Mouse (Mus musculus): Measurements from ENCODE around the gene Sema6d.

The Sema6d gene

DNA sequence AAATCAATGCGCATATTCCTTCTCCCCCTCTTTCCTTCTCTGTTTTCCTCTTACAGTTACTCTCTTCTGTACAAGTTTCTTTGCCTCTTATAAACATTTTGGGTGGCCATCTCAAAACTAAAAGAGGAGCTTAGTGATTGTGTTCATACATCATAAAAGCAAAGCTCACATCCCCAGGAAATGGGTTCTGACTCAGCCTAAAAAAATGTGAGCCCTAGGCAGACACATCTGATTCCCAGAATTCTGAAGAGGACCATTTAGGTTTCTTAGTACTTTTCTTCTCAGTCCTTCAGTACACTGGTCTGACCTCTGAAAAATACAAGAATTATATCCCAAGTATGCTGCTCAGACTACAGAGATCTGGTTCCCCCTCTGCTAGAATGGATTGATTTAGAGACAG is 78.6 kb downstream of the Sema6d start:
- no peak for DNase-seq (ENCODE audit: extremely low spot score, low read depth, low spot score)

DNA sequence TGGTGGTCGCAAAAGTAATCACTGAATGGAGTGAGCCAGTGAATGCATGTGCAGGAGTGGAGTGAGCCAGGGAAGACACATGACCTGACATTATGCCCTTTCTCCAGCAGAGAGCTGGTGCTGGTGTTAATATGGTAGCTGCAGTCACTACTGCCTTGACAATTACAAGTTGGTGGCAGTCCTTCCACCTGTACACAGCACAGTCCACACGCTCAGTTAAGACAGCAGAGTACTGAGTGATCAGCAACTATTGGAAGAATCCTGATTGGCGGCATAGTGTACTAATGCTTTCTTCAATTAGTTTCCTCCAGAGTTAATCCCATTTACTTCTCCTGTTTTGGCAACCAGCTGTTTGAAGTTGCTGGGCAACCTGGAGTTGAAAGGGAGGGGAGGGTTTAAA is 81.9 kb downstream of the Sema6d start:
- DNase-seq (ENCODE audit: extremely low spot score, low read depth, low spot score): no peak

DNA sequence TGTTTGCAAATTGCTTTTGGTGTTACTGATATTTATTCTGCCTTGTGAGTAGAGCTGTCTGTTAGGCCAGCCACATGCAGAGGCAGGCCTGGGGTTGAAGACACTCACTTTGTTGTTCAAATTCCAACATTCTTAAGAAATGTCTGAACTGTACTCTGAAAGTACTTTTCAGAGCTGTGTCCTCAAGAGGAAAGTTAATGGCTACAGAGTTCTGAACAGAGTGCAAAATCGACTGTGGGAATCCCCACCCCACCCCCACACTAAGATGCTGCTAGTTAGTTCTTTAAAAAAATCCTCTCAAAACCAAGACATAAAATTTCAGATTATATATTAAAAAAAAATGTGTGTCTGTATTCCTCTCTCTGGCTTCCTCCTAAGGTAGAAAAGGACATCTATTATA is 86.5 kb downstream of the Sema6d start:
- DNase-seq (ENCODE audit: extremely low spot score, low read depth, low spot score): no peak

DNA sequence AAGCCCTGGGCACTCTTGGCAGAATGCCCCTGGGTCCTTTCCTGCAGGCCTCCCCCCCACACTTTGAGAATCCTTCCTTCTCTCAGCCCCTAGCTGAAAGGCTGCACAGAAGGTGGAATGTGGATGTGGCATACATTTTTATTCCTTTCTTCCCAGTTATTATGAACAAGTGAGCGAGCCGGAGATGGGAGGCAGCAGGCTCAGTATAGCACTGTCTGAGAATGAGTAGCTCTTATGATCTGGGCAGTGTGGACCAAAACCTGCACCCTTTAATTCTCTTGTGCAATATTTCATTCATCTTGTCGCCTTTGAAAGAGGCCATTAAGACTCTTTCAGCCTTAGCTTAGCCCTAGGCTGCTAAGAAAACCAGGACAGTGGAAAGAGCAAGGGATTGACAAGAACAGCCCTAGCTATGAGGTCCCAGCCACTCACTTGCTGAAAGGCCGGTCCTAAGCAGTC is 87.0 kb downstream of the Sema6d start:
- DNase-seq (ENCODE audit: extremely low spot score, low read depth, low spot score): no peak

DNA sequence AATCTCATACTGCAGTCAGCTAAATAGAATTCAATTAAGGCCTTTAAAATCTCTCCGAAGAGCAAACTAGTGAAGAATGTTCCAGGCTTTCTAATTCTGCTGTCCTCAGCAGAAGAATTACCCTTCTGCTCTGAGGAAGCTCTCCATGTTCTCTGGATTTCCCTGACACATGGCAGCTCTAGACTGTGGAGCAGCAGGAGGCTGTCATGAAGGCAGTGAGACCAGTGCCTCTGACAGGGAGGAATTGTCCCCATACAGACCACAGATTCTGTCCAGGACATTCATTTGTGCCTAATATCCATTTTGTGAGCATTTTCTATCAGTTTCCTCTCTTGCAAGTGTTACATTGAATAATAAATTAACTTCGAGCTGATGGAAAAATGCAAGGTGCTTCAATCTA is 99.5 kb downstream of the Sema6d start:
- DNase-seq (ENCODE audit: extremely low spot score, low read depth, low spot score): no peak

DNA sequence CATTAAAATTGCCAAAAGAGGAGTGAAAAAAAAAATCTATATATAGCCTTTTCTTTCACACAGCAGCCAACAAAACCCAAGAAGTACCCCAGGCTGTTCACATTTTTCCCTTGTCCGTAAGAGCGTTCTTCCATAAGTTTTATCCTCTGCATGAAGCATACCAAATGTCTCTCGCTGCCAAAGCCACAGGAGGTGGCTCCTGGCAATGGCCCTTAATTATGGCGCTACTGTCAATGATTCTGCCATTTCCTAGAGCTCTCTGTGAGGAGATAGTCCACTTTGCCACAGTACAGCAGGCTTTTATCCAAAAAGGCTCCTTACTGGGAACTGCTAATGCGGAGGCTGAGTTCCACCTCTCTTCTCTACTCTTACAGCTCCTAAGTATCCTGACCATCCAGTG is 104.3 kb downstream of the Sema6d start:
- no peak for DNase-seq (ENCODE audit: extremely low spot score, low read depth, low spot score)

DNA sequence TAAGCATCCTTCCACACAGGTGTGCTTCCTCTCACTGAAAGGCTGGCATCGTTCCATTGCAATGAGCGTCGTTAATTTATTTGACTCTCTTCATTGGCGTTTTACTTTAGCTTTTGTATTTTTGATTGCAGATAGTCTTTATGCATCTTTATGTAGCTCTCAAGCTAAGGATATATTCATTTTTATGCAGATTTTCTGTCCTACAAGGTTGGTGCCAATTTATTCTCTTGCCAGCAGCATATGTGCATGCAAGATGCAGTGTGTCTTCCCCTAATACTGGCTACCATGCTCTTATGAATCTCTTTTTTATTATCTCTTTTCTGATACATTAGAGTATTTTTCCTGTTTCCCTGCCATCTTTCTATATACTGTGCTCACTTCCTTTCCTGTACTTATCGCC is 111.7 kb downstream of the Sema6d start:
- no peak for DNase-seq (ENCODE audit: extremely low spot score, low read depth, low spot score)

DNA sequence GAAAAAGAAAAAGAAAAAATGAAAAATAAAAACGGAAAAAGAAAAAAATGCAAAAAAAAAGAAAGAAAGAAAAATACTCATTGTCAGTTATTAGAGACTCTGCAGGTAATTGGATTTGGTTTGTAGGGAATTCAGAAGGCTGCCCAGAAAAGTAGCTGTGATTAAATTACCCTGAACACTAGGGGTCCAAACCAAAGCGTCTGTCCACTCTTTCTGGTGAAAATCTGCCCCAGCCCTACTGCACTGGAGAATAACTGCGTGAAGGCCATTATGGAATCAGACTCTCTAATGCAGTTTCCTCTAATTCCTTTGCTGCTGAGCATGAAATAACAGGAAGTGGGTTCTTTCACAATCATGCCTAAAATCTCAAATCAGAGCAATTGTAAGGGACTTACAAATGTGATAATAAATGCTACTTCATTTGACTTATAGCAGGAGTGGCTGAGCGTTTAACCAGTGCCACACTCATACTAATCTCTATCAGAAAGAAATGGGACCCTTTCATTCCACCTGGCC is 112.8 kb downstream of the Sema6d start:
- DNase-seq (ENCODE audit: extremely low spot score, low read depth, low spot score): no peak

DNA sequence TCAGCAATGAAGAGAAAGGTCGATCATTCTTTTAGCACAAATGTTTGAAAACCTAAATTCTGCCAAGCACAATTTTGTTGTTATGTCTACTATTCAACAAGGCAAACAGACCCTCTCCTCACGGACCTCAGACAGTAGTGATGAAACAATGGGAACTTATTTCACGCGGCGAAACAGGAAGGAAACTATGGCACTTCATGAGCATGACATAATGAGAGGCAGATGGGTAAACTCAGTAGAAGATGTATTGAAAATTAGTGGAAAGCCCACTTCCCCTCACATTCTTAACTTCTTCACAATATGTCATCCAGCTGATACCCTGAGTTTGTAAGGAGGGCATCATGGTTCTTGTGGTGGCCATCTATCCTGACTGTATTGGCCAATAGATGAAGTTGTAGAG is 116.0 kb downstream of the Sema6d start:
- DNase-seq (ENCODE audit: extremely low spot score, low read depth, low spot score): no peak

DNA sequence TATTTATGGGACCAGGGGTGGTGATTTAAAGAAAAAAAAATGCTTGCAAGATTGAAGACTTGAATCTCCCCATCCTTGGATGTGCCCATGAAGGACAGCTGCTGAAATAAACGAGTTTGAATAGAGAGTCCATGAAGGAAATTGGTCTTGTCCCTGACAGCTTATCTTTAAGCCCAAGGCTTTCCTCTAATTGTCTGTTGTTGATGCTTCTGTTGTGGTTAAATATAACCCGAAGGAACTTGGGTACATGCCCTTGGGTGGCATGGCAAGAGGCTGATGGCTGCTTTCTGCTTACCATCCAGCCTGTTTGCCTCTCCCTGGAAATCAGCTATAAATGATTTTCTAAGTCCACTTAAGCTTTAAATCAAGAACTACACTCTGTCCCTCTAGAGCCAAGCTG is 118.5 kb downstream of the Sema6d start:
- no peak for DNase-seq (ENCODE audit: extremely low spot score, low read depth, low spot score)

DNA sequence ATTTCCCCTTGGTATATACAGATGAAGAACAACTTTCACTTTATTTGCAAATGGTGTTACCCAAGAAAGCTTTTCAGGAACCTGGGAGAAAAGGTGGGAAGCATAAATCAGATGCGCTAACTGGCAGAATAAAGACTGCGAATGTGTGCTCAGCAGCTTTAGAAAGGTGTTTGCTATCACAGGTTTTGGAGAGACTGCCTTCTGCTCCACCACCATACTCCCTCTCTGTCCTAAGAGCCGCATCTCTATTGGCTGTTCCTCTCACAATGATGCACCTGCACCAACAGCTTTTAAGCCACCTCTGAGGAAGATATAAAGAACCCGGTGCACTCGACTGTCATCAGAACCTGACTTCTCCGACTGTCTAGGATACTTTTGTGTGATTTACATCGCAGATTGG is 133.8 kb downstream of the Sema6d start:
- DNase-seq (ENCODE audit: extremely low spot score, low read depth, low spot score): no peak

DNA sequence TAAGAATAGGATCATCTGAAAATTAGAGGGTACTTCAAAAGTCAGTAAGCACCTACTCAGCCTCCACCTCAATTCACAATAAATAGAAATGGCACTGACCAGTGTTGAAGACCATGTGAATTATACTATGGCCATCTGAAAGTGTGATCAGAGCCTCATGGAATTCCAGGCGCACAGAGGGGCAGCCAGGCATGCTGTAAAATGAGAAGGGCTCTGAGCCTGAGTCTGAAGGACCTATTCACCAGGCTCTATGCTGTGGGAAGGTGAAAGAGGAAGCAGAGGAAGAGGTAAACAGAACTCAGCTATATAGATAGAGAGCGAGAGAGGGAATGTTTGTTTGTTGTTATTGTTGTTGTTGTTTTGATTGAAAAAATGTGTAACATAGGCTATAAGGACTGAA is 134.6 kb downstream of the Sema6d start:
- no peak for DNase-seq (ENCODE audit: extremely low spot score, low read depth, low spot score)

DNA sequence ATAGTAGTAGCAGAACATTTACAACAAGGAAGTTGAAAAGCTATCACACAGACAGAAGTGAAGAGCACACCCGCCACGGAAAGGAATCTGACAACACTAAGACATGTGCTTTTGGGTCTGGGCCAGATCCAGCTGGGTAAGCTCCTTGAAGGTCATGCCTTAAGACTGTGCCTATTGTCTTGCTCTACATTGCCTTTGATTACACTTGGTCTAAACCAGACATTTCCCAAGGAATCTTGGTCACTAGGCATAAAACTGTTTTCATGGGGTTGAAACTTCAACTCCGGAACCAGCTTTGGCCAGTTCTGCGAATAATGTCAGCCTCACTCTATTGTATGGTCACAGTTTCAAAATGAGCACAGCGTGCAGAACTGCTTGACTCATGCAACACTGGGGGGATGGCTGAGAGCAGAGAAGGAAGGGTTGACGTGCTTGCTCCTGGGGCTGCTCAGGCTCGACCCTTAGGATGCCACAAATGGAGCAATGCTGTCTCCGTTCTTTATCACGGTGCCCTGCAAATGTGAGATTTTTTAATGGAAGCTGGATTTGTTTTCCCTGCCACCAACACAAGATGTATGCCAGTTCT is 145.0 kb downstream of the Sema6d start:
- no peak for DNase-seq (ENCODE audit: extremely low spot score, low read depth, low spot score)

DNA sequence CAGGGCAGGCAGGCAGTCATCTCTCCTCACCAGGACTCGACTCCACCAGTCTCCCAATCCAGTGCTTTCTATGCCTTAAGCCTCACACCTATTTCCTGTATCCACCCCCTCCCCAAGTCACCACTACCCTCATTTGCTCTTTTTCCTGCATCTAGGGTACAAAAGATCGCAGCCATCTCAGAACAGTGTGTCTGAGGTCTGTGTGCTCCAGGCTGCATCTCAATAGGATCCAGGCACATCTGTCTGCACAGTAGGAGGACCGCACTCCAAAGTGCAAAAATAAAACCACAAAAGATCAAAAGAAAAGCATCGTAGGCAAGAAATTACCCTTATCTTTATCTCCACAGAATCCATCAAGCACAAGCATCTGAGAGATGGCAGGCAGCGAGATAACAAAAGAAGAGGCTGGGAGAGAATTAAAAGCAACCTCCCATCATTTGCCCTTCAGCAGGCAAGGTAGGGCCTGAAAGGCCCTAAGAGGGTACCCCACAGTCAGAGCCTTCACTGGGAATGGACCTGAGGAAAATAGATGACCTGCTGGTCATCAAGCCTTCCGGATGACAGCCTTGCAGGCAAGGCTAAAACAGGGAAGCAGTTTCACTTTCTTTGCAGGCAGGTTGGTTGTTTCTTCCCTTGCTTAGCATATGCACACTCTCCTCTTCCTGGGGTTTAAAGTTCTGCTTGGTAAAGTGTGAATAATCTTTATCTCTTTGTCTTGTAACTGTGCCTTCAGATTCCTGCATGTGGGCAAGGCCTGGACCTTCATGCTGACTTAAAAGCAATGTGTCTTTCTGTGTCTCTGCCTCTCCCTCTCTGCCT is 145.7 kb downstream of the Sema6d start:
- no peak for DNase-seq (ENCODE audit: extremely low spot score, low read depth, low spot score)

DNA sequence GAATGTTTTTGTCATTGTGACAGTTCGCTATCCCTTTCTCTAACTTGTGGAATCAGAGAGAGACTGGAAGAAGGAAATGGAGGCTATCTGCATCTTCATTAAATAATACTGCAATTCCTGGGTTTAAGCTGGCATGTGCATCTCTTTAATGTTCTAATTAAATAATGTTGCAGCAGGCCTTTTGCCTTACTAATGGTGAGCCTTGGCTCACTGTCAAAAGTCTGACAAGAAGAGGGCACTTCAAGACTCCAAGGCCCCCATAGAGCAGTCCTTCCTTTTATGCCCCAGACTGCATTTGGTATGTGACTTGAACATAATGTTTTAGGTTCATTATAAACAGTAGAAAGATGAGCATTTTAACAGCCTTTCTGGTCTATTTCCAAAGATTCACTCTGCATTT is 147.1 kb downstream of the Sema6d start:
- DNase-seq (ENCODE audit: extremely low spot score, low read depth, low spot score): no peak

DNA sequence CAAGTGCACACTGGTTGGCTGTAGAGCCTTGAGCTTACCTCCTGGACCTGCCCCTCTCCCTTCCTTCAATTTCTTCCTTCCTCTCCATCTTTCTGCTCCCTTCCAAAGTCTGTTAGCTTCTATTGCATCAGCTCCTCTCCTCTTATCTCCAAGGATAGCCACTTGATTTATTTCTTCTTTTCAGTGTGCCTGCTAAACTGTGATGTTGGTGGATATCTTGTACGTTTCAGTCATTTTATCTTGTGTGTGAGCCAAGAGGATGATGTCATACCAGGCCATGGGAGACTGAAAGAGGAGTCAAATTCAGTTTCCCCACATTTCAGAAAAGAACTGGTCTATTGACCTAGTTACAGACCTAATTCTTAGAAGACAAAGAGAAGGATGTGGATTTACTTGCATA is 153.8 kb downstream of the Sema6d start:
- DNase-seq (ENCODE audit: extremely low spot score, low read depth, low spot score): no peak

DNA sequence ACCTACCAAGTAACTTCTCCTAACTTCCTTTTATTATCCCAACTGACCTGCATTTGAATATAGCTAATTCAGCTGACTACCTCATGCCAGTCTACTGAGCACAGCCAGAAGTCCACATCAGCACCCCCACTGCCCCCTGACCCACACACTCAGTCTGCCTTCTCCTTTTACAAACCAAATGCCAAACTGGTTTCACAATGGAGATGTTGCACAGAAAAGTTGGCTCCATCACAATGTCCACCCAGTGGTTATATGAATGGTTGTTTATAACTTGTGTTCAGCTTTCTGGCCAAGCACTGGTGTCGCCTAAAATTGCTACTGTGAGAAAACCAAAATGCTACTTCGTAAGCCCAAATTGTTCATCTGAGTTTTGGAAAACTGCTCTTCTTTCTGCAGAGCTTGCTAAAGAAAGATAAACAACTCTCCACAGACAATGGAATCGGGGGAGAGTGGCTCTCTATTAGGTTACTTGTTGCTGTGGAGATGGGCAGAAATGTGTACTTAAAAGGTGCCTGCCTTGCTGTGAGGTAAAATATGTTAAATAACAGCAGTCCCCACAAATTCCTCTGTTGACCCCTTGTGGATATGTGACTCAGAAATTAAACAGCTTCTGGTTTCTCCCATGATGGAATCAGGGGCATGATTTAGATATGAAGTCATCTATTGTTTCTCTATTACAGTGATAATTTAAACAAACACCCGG is 154.9 kb downstream of the Sema6d start:
- no peak for DNase-seq (ENCODE audit: extremely low spot score, low read depth, low spot score)

DNA sequence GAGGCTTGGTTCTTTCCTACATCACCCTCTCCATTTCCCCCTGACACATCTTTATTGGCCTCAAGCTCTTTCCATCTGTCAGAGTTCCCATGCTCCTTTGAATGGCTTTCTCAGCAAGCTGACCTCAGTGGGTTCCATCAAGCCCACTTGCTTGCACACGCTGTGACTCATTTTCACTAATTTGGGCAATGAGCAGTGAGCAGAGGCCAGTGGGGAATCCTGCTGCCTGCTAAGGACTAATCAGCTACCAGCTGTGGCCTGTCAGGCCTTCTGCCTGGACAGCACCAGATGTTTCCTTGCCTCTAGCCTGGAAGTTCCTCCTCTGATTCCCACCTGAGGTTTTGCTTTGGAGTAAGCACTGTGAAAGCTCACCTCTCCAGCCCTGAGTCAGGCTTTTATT is 168.3 kb downstream of the Sema6d start:
- no peak for DNase-seq (ENCODE audit: extremely low spot score, low read depth, low spot score)

DNA sequence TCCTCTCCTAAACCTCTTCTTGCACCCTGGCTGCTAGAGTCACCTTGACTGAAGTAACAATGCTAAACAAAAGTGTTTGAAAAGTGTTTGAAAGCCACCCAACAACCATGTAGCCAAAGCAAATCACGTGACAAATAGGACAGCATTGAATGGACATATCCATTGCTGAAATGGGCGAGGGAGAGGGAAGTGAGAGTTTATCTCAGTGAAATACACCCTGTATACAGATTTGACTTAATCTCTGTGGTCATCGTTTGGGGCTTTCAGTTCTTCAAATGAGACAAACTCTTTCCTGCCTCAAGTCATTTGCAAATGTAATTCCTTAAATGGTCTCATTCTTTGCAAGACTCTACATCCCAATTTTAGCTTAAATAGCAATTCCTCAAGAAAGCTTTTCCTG is 174.5 kb downstream of the Sema6d start:
- DNase-seq (ENCODE audit: extremely low spot score, low read depth, low spot score): no peak

DNA sequence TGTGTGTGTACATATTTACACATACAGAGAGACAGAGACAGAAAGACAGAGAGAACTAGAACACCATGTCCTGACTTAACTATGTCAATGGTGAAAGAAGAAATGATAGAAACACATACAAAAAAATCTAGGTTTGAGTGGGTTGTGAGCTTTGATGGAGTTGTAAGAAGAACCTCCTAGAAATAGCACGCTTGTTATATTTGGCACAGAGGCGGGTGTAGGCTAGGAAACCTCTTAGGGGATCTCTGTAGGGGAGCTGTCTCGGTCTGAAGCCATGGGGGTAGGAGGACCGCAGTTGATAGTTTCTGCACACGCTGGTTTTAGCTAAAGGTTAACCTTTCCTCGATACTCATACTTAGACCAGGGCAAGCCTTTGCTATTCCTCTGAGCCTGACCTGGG is 181.4 kb downstream of the Sema6d start:
- DNase-seq (ENCODE audit: extremely low spot score, low read depth, low spot score): no peak

DNA sequence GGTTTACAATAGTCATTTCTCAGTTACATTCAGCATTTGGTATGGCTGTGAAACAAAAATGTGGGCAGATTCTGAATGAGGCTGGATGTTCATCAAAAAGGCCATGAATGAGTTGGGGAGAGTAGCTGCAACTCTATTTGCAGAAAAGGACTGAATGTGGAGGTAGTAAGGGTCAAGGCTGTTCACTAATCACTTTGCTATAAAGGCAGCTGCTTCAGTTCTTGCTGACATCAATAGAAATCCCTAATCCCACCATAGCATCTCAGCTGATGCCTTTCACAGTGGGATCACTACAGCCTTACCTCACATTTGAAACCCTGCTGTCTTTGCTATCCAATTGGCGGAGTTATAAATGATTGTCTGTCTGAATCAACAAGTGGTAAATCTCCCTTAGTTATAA is 187.7 kb downstream of the Sema6d start:
- DNase-seq (ENCODE audit: extremely low spot score, low read depth, low spot score): no peak

DNA sequence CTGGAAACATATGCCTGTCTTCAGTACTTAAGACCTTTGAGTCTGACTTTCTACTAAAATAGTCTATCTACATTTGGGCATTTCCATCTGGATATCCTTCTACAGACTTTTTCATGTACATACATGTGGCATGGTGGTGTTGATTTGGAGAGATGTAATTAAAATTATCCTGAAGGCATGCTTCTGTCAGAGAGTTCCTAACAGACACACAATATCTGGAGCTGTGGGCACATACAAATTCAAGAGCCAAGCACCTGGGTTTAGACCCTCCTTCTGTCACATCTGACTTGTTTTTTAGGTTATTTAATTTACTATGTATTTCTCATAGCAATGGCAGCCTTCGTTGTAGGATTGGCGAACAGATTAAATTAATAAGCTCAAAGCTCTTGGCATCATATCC is 195.3 kb downstream of the Sema6d start:
- DNase-seq (ENCODE audit: extremely low spot score, low read depth, low spot score): no peak
